30 mouse cellular contexts compared by ENCODE assay signal in genomic region chr5:81072888-81073287, GRCm38 (mm10). TPM values are rescaled to one million over a fixed set of nuclear protein-coding genes. Genes with fewer than 3 reads are reported as not detected.
"Had no signal": no experiment of that assay in that cellular context is flagged by ENCODE, and none has a peak within 500 bp of the region (broad histone marks: within the 10 kb centered on the region; RNA-seq: fewer than 3 reads in every experiment).

No protein-coding gene starts in this region.

- H3K36me3 ChIP-seq: limb, embryonic 10.5 days; limb, embryonic 12.5 days; limb, embryonic 15.5 days; liver, embryonic 12.5 days; liver, embryonic 13.5 days; liver, embryonic 15.5 days; lung, embryonic 15.5 days; midbrain, embryonic 10.5 days; midbrain, embryonic 12.5 days; midbrain, embryonic 13.5 days; midbrain, embryonic 15.5 days; neural tube, embryonic 12.5 days had no signal

- H3K27me3 ChIP-seq: limb, embryonic 12.5 days; limb, embryonic 13.5 days; limb, embryonic 15.5 days; liver, embryonic 12.5 days; liver, embryonic 13.5 days; liver, embryonic 15.5 days; lung, embryonic 15.5 days; megakaryocyte, embryonic 14.5 days; midbrain, embryonic 12.5 days; midbrain, embryonic 13.5 days; midbrain, embryonic 15.5 days; neural tube, embryonic 12.5 days had no signal

- H3K4me1 ChIP-seq: limb, embryonic 15.5 days; liver, embryonic 12.5 days; liver, embryonic 13.5 days; liver, embryonic 15.5 days; lung, embryonic 15.5 days; megakaryocyte, embryonic 14.5 days; midbrain, embryonic 12.5 days; neural tube, embryonic 12.5 days had no signal

- H3K27ac ChIP-seq: limb, embryonic 10.5 days; limb, embryonic 12.5 days; limb, embryonic 13.5 days; limb, embryonic 15.5 days; liver, embryonic 12.5 days; liver, embryonic 13.5 days; liver, embryonic 14.5 days; liver, embryonic 15.5 days; lung, embryonic 15.5 days; macrophage; midbrain, embryonic 10.5 days; midbrain, embryonic 12.5 days; midbrain, embryonic 13.5 days; midbrain, embryonic 15.5 days; neural tube, embryonic 12.5 days had no signal

- H3K9ac ChIP-seq: limb, embryonic 12.5 days; limb, embryonic 13.5 days; limb, embryonic 15.5 days; liver, embryonic 12.5 days; liver, embryonic 13.5 days; liver, embryonic 14.5 days; liver, embryonic 15.5 days; liver, postnatal 0 days; lung, embryonic 14.5 days; lung, embryonic 15.5 days; midbrain, embryonic 12.5 days; midbrain, embryonic 13.5 days; midbrain, embryonic 15.5 days; neural tube, embryonic 12.5 days had no signal

- ATAC-seq: liver, embryonic 12.5 days; liver, postnatal 0 days; lung, postnatal 0 days; midbrain, embryonic 13.5 days had no signal

- H3K4me2 ChIP-seq: limb, embryonic 12.5 days; limb, embryonic 13.5 days; limb, embryonic 15.5 days; liver, embryonic 11.5 days; liver, embryonic 12.5 days; liver, embryonic 13.5 days; liver, embryonic 15.5 days; lung, embryonic 14.5 days; lung, embryonic 15.5 days; midbrain, embryonic 11.5 days; midbrain, embryonic 12.5 days; midbrain, embryonic 13.5 days; midbrain, embryonic 15.5 days; neural tube, embryonic 12.5 days had no signal

- H3K4me3 ChIP-seq: limb, embryonic 10.5 days; limb, embryonic 12.5 days; limb, embryonic 13.5 days; limb, embryonic 15.5 days; liver, embryonic 12.5 days; liver, embryonic 13.5 days; liver, embryonic 15.5 days; lung, embryonic 15.5 days; megakaryocyte, embryonic 14.5 days; midbrain, embryonic 10.5 days; midbrain, embryonic 12.5 days; midbrain, embryonic 13.5 days; midbrain, embryonic 15.5 days; neural tube, embryonic 12.5 days had no signal

- DNase-seq: left cerebral cortex, postnatal 4 days; liver; liver, embryonic 13.5 days; liver, postnatal 0 days; lung, adult 18-20 months; lung, adult 2 months; lung, embryonic 14.5 days; lung, postnatal 10 days; lung, postnatal 14 days; lung, postnatal 36 days; lung, postnatal 4 days; midbrain, embryonic 14.5 days had no signal

- H3K9me3 ChIP-seq: limb, embryonic 10.5 days; limb, embryonic 12.5 days; limb, embryonic 13.5 days; limb, embryonic 15.5 days; liver, embryonic 12.5 days; liver, embryonic 13.5 days; liver, embryonic 15.5 days; lung, embryonic 15.5 days; megakaryocyte, embryonic 14.5 days; midbrain, embryonic 10.5 days; midbrain, embryonic 12.5 days; midbrain, embryonic 13.5 days; midbrain, embryonic 15.5 days; neural tube, embryonic 12.5 days had no signal

RNA-seq across cellular contexts. Expression of gene Adgrl3, which starts 53.0 kb away (rescaled TPM):
- polyA plus RNA-seq: macrophage had no signal
